Mouse (Mus musculus) layer of hippocampus, adult 2 months (tissue): Measurements from ENCODE around the gene H2-T3. TPM values are rescaled to one million over a fixed set of nuclear protein-coding genes. Genes with fewer than 3 reads are reported as not detected.
"Not testable (repeated sequence)": the region's sequence is repeated elsewhere in the genome, so short reads cannot be mapped to it uniquely, and the experiment has no call there.

Experiments used
- DNase-seq, 2 experiments: peaks; one replicate each; pipeline ENCODE4 v3.0.0; 2022; ENCODE audit warnings: low spot score in 2 of 2
- H3K27ac ChIP-seq: fragments of 200-600 bp; 2 replicates; pipeline ENCODE4 v1.8.1; 2022
- H3K4me3 ChIP-seq: fragments of 200-600 bp; 2 replicates; pipeline ENCODE4 v1.8.1; 2022; ENCODE audit warnings: mild to moderate bottlenecking
- CTCF ChIP-seq: fragments of 200-600 bp; conservative IDR thresholded peaks from 2 replicates; pipeline ENCODE4 v1.8.1; 2022; ENCODE audit warnings: antibody characterized with exemption, mild to moderate bottlenecking, moderate library complexity
- total RNA-seq, 2 experiments: library from RNA; stranded (reverse); gene quantifications; 2 replicates each; pipeline ENCODE4 v1.2.3; 2021

The H2-T3 gene
- total RNA-seq, 2 experiments from 2014 or later: not detected

GRCm38 (mm10) chr17:36168039-36168652, 21.9 kb downstream of the H2-T3 start, which contains the start of gene Gm8909:
Gene Gm8909 (minus strand): TSS chr17:36168537.
- no peak for TF ChIP-seq CTCF
- no peak for DNase-seq
- Histone ChIP-seq H3K4me3 (no peak within 1 kb of the TSS; the same call in 1 of the 2 replicates), H3K27ac (no peak within 1 kb of the TSS)

- Histone ChIP-seq H3K4me3 (no peak overlapping the region; the same call in 1 of the 2 replicates), H3K27ac (no peak overlapping the region)
- no peak for DNase-seq
- TF ChIP-seq CTCF: no peak
Observed at GRCm38 (mm10) chr17:36167306-36168038, 22.6 kb downstream of the H2-T3 start.

GRCm38 (mm10) chr17:36166901-36167300, 23.2 kb downstream of the H2-T3 start:
- DNase-seq, H3K27ac ChIP-seq, H3K4me3 ChIP-seq: not testable (repeated sequence)

- Histone ChIP-seq H3K4me3 (no peak overlapping the region), H3K27ac (no peak overlapping the region)
- DNase-seq: no peak
- TF ChIP-seq CTCF: no peak
Observed at GRCm38 (mm10) chr17:36161129-36162051, 28.7 kb downstream of the H2-T3 start.

- not testable (repeated sequence) for H3K27ac ChIP-seq, DNase-seq, H3K4me3 ChIP-seq
Observed at GRCm38 (mm10) chr17:36158264-36158663, 31.8 kb downstream of the H2-T3 start.

GRCm38 (mm10) chr17:36157782-36158181, 32.3 kb downstream of the H2-T3 start:
- H3K27ac ChIP-seq, H3K4me3 ChIP-seq, DNase-seq: not testable (repeated sequence)

GRCm38 (mm10) chr17:36154271-36155149, 35.6 kb downstream of the H2-T3 start:
- DNase-seq: no peak
- H3K4me3 ChIP-seq: no peak overlapping the region
- no peak for TF ChIP-seq CTCF
- no peak overlapping the region for H3K27ac ChIP-seq

- not testable (repeated sequence) for DNase-seq, H3K27ac ChIP-seq, H3K4me3 ChIP-seq
Observed at GRCm38 (mm10) chr17:36151200-36151599, 38.9 kb downstream of the H2-T3 start.

- not testable (repeated sequence) for H3K4me3 ChIP-seq, H3K27ac ChIP-seq, DNase-seq
Observed at GRCm38 (mm10) chr17:36148468-36148867, 41.6 kb downstream of the H2-T3 start.

- H3K4me3 ChIP-seq, H3K27ac ChIP-seq, DNase-seq: not testable (repeated sequence)
Observed at GRCm38 (mm10) chr17:36146937-36147336, 43.1 kb downstream of the H2-T3 start.

GRCm38 (mm10) chr17:36145861-36146156, 44.3 kb downstream of the H2-T3 start:
- peak overlapping the region; percentile 47 for H3K4me3 ChIP-seq
- not testable (repeated sequence) for DNase-seq, H3K27ac ChIP-seq

- no peak for DNase-seq
- no peak overlapping the region for H3K27ac ChIP-seq
- peak overlapping the region; percentile 47 for H3K4me3 ChIP-seq
- no peak for TF ChIP-seq CTCF
Observed at GRCm38 (mm10) chr17:36145111-36145860, 44.8 kb downstream of the H2-T3 start.

- DNase-seq, H3K4me3 ChIP-seq, H3K27ac ChIP-seq: not testable (repeated sequence)
Observed at GRCm38 (mm10) chr17:36136299-36136848, 53.7 kb downstream of the H2-T3 start.
